Mouse (Mus musculus): ENCODE data around the gene Cope. TPM values are rescaled to one million over a fixed set of nuclear protein-coding genes. Genes with fewer than 3 reads are reported as not detected.
A peak's percentile ranks its signal among the peaks of the same experiment; 100 is the strongest.

The Cope gene
- polyA plus RNA-seq, 1 experiment from 2014 or later: 268 TPM

- Histone ChIP-seq H3K4me3 (no peak overlapping the region), H3K27me3 (0 out of 2 replicates have a peak, but pooled peaks cover 5% of the 10 kb centered on the region), H3K9ac (peak overlapping the region; percentile 43), H3K4me1 (peaks cover 33% of the 10 kb centered on the region), H3K27ac (peak overlapping the region; percentile 51; the same call in 1 of the 2 replicates), H3K36me3 (ENCODE audit: poor library complexity, severe bottlenecking) (peaks cover 95% of the 10 kb centered on the region), H3K9me3 (replicated peaks) (no peaks in the 10 kb centered on the region), H3K4me2 (peak overlapping the region; percentile 33)
- peak; percentile 75 for ATAC-seq
- WGBS: 22% methylated on average over 41 of the region's 41 CpGs
Observed at GRCm38 (mm10) chr8:70332070-70332877, 30.0 kb downstream of the Cope start.

- no peak overlapping the region for H3K9ac ChIP-seq
Observed at GRCm38 (mm10) chr8:70332878-70333202, 30.5 kb downstream of the Cope start.

GRCm38 (mm10) chr8:70338931-70339330, 36.6 kb downstream of the Cope start:
- Histone ChIP-seq H3K27ac (no peak overlapping the region), H3K36me3 (ENCODE audit: poor library complexity, severe bottlenecking) (peaks cover 100% of the 10 kb centered on the region), H3K4me3 (no peak overlapping the region), H3K4me2 (no peak overlapping the region), H3K9me3 (replicated peaks) (no peaks in the 10 kb centered on the region), H3K9ac (no peak overlapping the region), H3K4me1 (peaks cover 9% of the 10 kb centered on the region), H3K27me3 (no peaks in the 10 kb centered on the region)
- no peak for ATAC-seq
- WGBS: 94% methylated on average over 7 of the region's 7 CpGs

More at GRCm38 (mm10) chr8:70332878-70333202, 30.5 kb downstream of the Cope start:
- Histone ChIP-seq H3K36me3 (ENCODE audit: poor library complexity, severe bottlenecking) (peaks cover 96% of the 10 kb centered on the region), H3K27me3 (0 out of 2 replicates have a peak, but pooled peaks cover 5% of the 10 kb centered on the region), H3K4me3 (no peak overlapping the region), H3K4me2 (no peak overlapping the region), H3K27ac (no peak overlapping the region), H3K9me3 (replicated peaks) (no peaks in the 10 kb centered on the region), H3K4me1 (peaks cover 33% of the 10 kb centered on the region)
- ATAC-seq: no peak
- WGBS: 98% methylated on average over 6 of the region's 6 CpGs

GRCm38 (mm10) chr8:70340659-70341058, 38.3 kb downstream of the Cope start:
- no peak overlapping the region for H3K4me2 ChIP-seq
- no peak overlapping the region for H3K9ac ChIP-seq
- no peaks in the 10 kb centered on the region for H3K27me3 ChIP-seq
- H3K36me3 ChIP-seq (ENCODE audit: poor library complexity, severe bottlenecking): peaks cover 85% of the 10 kb centered on the region
- no peak for ATAC-seq
- no peak overlapping the region for H3K27ac ChIP-seq
- H3K4me1 ChIP-seq: peaks cover 9% of the 10 kb centered on the region
- WGBS: 95% methylated on average over 7 of the region's 7 CpGs
- no peak overlapping the region for H3K4me3 ChIP-seq
- no peaks in the 10 kb centered on the region for H3K9me3 ChIP-seq (replicated peaks)

GRCm38 (mm10) chr8:70342007-70342406, 39.7 kb downstream of the Cope start:
- no peak for ATAC-seq
- WGBS: 93% methylated on average over 14 of the region's 14 CpGs
- Histone ChIP-seq H3K9me3 (replicated peaks) (no peaks in the 10 kb centered on the region), H3K9ac (no peak overlapping the region), H3K4me1 (peaks cover 9% of the 10 kb centered on the region), H3K27ac (no peak overlapping the region), H3K27me3 (no peaks in the 10 kb centered on the region), H3K36me3 (ENCODE audit: poor library complexity, severe bottlenecking) (peaks cover 80% of the 10 kb centered on the region), H3K4me3 (no peak overlapping the region), H3K4me2 (no peak overlapping the region)

GRCm38 (mm10) chr8:70343076-70343475, 40.8 kb downstream of the Cope start:
- WGBS: 78% methylated on average over 7 of the region's 7 CpGs
- H3K36me3 ChIP-seq (ENCODE audit: poor library complexity, severe bottlenecking): peaks cover 80% of the 10 kb centered on the region
- H3K4me2 ChIP-seq: no peak overlapping the region

GRCm38 (mm10) chr8:70343696-70344095, 41.4 kb downstream of the Cope start:
- Histone ChIP-seq H3K9ac (0 out of 2 replicates have a peak overlapping the region, but pooled peaks have one; percentile 6), H3K4me2 (no peak overlapping the region), H3K9me3 (replicated peaks) (no peaks in the 10 kb centered on the region), H3K27me3 (no peaks in the 10 kb centered on the region), H3K4me1 (peaks cover 21% of the 10 kb centered on the region), H3K4me3 (no peak overlapping the region), H3K36me3 (ENCODE audit: poor library complexity, severe bottlenecking) (peaks cover 80% of the 10 kb centered on the region), H3K27ac (no peak overlapping the region)
- peak; percentile 67 for ATAC-seq
- WGBS: 61% methylated on average over 6 of the region's 6 CpGs

More at GRCm38 (mm10) chr8:70343076-70343475, 40.8 kb downstream of the Cope start:
- peaks cover 15% of the 10 kb centered on the region for H3K4me1 ChIP-seq
- H3K4me3 ChIP-seq: no peak overlapping the region
- 0 out of 2 replicates have a peak overlapping the region, but pooled peaks have one; percentile 6 for H3K9ac ChIP-seq
- ATAC-seq: no peak; the same call in 1 of the 2 replicates
- H3K27ac ChIP-seq: 0 out of 2 replicates have a peak overlapping the region, but pooled peaks have one; percentile 10
- no peaks in the 10 kb centered on the region for H3K9me3 ChIP-seq (replicated peaks)
- no peaks in the 10 kb centered on the region for H3K27me3 ChIP-seq

- Histone ChIP-seq H3K27ac (no peak overlapping the region), H3K9ac (no peak overlapping the region), H3K27me3 (no peaks in the 10 kb centered on the region), H3K4me2 (no peak overlapping the region), H3K36me3 (ENCODE audit: poor library complexity, severe bottlenecking) (peaks cover 80% of the 10 kb centered on the region), H3K4me1 (peaks cover 26% of the 10 kb centered on the region), H3K4me3 (no peak overlapping the region), H3K9me3 (replicated peaks) (no peaks in the 10 kb centered on the region)
- no peak for ATAC-seq
- 93% methylated on average over 2 of the region's 2 CpGs for WGBS
Observed at GRCm38 (mm10) chr8:70344279-70344678, 42.0 kb downstream of the Cope start.

GRCm38 (mm10) chr8:70347443-70347842, 45.1 kb downstream of the Cope start:
- Histone ChIP-seq H3K4me1 (peaks cover 58% of the 10 kb centered on the region), H3K36me3 (ENCODE audit: poor library complexity, severe bottlenecking) (peaks cover 62% of the 10 kb centered on the region)
- WGBS: 89% methylated on average over 4 of the region's 4 CpGs

GRCm38 (mm10) chr8:70347860-70348420, 45.6 kb downstream of the Cope start:
- H3K4me3 ChIP-seq: no peak overlapping the region
- no peak for ATAC-seq
- no peak overlapping the region for H3K9ac ChIP-seq
- H3K9me3 ChIP-seq (replicated peaks): no peaks in the 10 kb centered on the region
- WGBS: 74% methylated on average over 1 of the region's 1 CpGs
- no peaks in the 10 kb centered on the region for H3K27me3 ChIP-seq
- no peak overlapping the region for H3K4me2 ChIP-seq
- peaks cover 57% of the 10 kb centered on the region for H3K36me3 ChIP-seq (ENCODE audit: poor library complexity, severe bottlenecking)
- no peak overlapping the region for H3K27ac ChIP-seq
- peaks cover 56% of the 10 kb centered on the region for H3K4me1 ChIP-seq

More at GRCm38 (mm10) chr8:70347443-70347842, 45.1 kb downstream of the Cope start:
- Histone ChIP-seq H3K27me3 (no peaks in the 10 kb centered on the region), H3K4me3 (no peak overlapping the region), H3K9me3 (replicated peaks) (no peaks in the 10 kb centered on the region), H3K4me2 (no peak overlapping the region), H3K27ac (no peak overlapping the region), H3K9ac (no peak overlapping the region)
- no peak for ATAC-seq

GRCm38 (mm10) chr8:70351035-70351999, 49.0 kb downstream of the Cope start:
- 57% methylated on average over 15 of the region's 15 CpGs for WGBS
- H3K4me1 ChIP-seq: peaks cover 56% of the 10 kb centered on the region

More at GRCm38 (mm10) chr8:70351035-70351999, 49.0 kb downstream of the Cope start:
- no peaks in the 10 kb centered on the region for H3K27me3 ChIP-seq
- H3K4me3 ChIP-seq: peak overlapping the region; percentile 100
- no peak overlapping the region for H3K27ac ChIP-seq
- peak overlapping the region; percentile 99 for H3K9ac ChIP-seq
- peaks cover 41% of the 10 kb centered on the region for H3K36me3 ChIP-seq (ENCODE audit: poor library complexity, severe bottlenecking)
- H3K9me3 ChIP-seq (replicated peaks): no peaks in the 10 kb centered on the region
- H3K4me2 ChIP-seq: peak overlapping the region; percentile 96
- ATAC-seq: no peak
